Mouse (Mus musculus): ENCODE data around the gene Macrod2.

DNA sequence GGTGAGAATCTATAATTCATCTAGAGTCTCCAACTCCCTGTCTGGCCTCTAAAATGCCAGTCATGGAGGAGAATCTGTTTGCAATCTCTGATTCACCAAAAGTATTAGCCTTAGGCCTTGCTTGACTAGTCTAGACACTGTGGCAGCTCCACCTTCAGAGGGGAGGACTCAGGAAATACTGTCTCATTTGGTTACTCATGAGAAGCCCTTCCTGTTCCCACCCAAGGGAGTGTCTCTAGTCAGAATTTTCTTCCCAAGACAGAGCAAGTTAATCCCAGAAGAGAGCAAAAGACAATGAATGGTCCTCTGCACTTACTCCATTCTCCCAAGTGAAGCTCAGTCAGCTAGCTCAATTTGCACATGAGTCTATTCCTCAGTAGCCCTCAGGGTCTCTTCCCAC is 871.5 kb downstream of the Macrod2 start:
- TF ChIP-seq CTCF (IDR thresholded peaks at IDR 0.05; ENCODE audit: control insufficient read depth, insufficient read depth, insufficient read length) (no peak), USF1 (IDR thresholded peaks at IDR 0.05; ENCODE audit: low read depth) (no peak), MYOD1 (IDR thresholded peaks at IDR 0.05; ENCODE audit: control insufficient read depth, insufficient read length, low read depth) (no peak), MAX (IDR thresholded peaks at IDR 0.05) (no peak), MYOG (IDR thresholded peaks at IDR 0.05; ENCODE audit: control insufficient read depth, extremely low read depth, insufficient read length) (no peak), CEBPB (IDR thresholded peaks at IDR 0.05; ENCODE audit: low read depth) (no peak)

Measured in C2C12 (cell line).